Comparison of ENCODE assay signal across 21 mouse cellular contexts in the genomic region with DNA sequence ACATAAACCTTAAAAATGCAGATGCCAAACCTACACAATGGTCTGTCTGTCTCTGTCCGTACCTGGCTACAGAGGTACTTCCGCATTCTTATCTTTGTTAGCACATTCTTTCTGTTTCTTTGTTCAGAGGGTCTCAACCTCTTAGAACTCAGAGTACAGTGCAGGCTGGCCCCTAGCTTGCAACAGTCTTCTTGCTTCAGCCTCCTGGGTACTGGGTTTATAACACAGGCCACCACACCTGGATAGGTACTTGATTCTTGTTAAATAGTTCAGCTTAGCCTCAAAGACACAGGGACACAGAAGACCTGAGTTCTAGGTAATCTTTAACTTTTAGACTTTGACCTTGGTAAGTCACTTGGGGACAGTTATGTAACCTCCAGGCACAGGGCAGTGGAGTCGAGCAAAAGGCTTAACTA.
A peak's percentile ranks its signal among the peaks of the same experiment; 100 is the strongest.
DNase-seq lines count a peak whose midpoint lies in the region; ATAC-seq and TF ChIP-seq lines count a peak whose summit lies in the region.
"Had no signal": no experiment of that assay in that cellular context is flagged by ENCODE, and none has a peak within 500 bp of the region (broad histone marks: within the 10 kb centered on the region; RNA-seq: fewer than 3 reads in every experiment).

No protein-coding gene starts in this region.

- ATAC-seq in midbrain, embryonic 14.5 days (ENCODE audit: low FRiP score, low TSS enrichment) = no peak
- ATAC-seq in neural tube, embryonic 15.5 days (ENCODE audit: low FRiP score) = no peak
- ATAC-seq: forebrain, embryonic 16.5 days had no signal

- WGBS in liver, adult 2 months = 27% methylated on average over 3 of the region's 3 CpGs
- 49% methylated on average over 3 of the region's 3 CpGs for WGBS in kidney, adult 2 months
- WGBS in midbrain, embryonic 14.5 days = 87% methylated on average over 3 of the region's 3 CpGs
- 90% methylated on average over 3 of the region's 3 CpGs for WGBS in neural tube, embryonic 15.5 days

- H3K4me1 ChIP-seq in liver, adult 2 months (ENCODE audit: control insufficient read depth, insufficient read depth, low read length) = peaks cover 8% of the 10 kb centered on the region; the same call in 1 of the 2 replicates
- H3K4me1 ChIP-seq in kidney, adult 2 months (ENCODE audit: control insufficient read depth, insufficient read depth, low read length) = peaks cover 21% of the 10 kb centered on the region; the same call in 1 of the 2 replicates
- peaks cover 13% of the 10 kb centered on the region for H3K4me1 ChIP-seq in midbrain, embryonic 14.5 days (ENCODE audit: control insufficient read depth, insufficient read depth, low read length)
- H3K4me1 ChIP-seq in neural tube, embryonic 15.5 days = peaks cover 23% of the 10 kb centered on the region
- H3K4me1 ChIP-seq: liver, embryonic 13.5 days had no signal

- no peaks in the 10 kb centered on the region for H3K79me2 ChIP-seq in liver, adult 2 months (ENCODE audit: control insufficient read depth, insufficient read depth, low read length)

- no peak for TF ChIP-seq POLR2A in liver, adult 2 months (IDR thresholded peaks at IDR 0.05; ENCODE audit: extremely low read depth, insufficient read depth, low read length)
- TF ChIP-seq POLR2A in kidney, adult 2 months (IDR thresholded peaks at IDR 0.05; ENCODE audit: low read depth, low read length) = no peak

- H3K9me3 ChIP-seq in midbrain, embryonic 14.5 days (ENCODE audit: control insufficient read depth, low read length) = no peaks in the 10 kb centered on the region
- no peaks in the 10 kb centered on the region for H3K9me3 ChIP-seq in neural tube, embryonic 15.5 days (replicated peaks)
- H3K9me3 ChIP-seq: embryonic facial prominence, embryonic 12.5 days; hindbrain, embryonic 13.5 days; liver, embryonic 13.5 days had no signal

- no peak overlapping the region for H3K4me2 ChIP-seq in midbrain, embryonic 14.5 days (ENCODE audit: low read length)
- no peak overlapping the region for H3K4me2 ChIP-seq in neural tube, embryonic 15.5 days
- H3K4me2 ChIP-seq: embryonic facial prominence, embryonic 12.5 days; heart, embryonic 11.5 days; hindbrain, embryonic 13.5 days; liver, embryonic 13.5 days had no signal

- TF ChIP-seq CTCF in liver, adult 2 months (IDR thresholded peaks at IDR 0.05; ENCODE audit: low read depth, low read length) = no peak
- no peak for TF ChIP-seq CTCF in kidney, adult 2 months (conservative IDR thresholded peaks at IDR 0.05; ENCODE audit: insufficient read depth, insufficient read length, low read depth, low read length)

- peak; percentile 94 for DNase-seq in liver, adult 2 months (ENCODE audit: extremely low read depth, low read depth, low spot score)
- DNase-seq in liver (no peak), ZHBTc4 (ENCODE audit: low read depth, low spot score) (peak; percentile 67)
- DNase-seq in kidney, adult 2 months = peak; percentile 91
- DNase-seq in kidney, postnatal 25 days = peak; percentile 38 to 68
- DNase-seq in midbrain, embryonic 14.5 days = no peak
- no peak for DNase-seq in ovary, postnatal 36 days (ENCODE audit: low spot score)
- DNase-seq: adrenal gland, adult 8-10 months; B cell, adult 2 months; cerebellum, adult 9-10 months; heart, postnatal 10 days; layer of hippocampus, adult 9-11 months; liver, embryonic 13.5 days; lung, postnatal 14 days; thymus, postnatal 36 days had no signal

- no peaks in the 10 kb centered on the region for H3K36me3 ChIP-seq in liver, adult 2 months (ENCODE audit: control insufficient read depth, insufficient read depth, low read length)
- no peaks in the 10 kb centered on the region for H3K36me3 ChIP-seq in kidney, adult 2 months (ENCODE audit: control insufficient read depth, insufficient read depth, low read length)
- no peaks in the 10 kb centered on the region for H3K36me3 ChIP-seq in midbrain, embryonic 14.5 days (ENCODE audit: control insufficient read depth, insufficient read depth, low read length)
- no peaks in the 10 kb centered on the region for H3K36me3 ChIP-seq in neural tube, embryonic 15.5 days
- H3K36me3 ChIP-seq: embryonic facial prominence, embryonic 12.5 days; hindbrain, embryonic 13.5 days; liver, embryonic 13.5 days had no signal

- peak overlapping the region; percentile 71 for H3K27ac ChIP-seq in liver, adult 2 months (replicated peaks; ENCODE audit: insufficient read depth, low read depth, low read length)
- H3K27ac ChIP-seq in kidney, adult 2 months (ENCODE audit: insufficient read depth, low read depth, low read length) = peak overlapping the region; percentile 99
- H3K27ac ChIP-seq in midbrain, embryonic 14.5 days (replicated peaks; ENCODE audit: low read depth, low read length) = no peak overlapping the region
- H3K27ac ChIP-seq in neural tube, embryonic 15.5 days (replicated peaks) = no peak overlapping the region
- H3K27ac ChIP-seq: embryonic facial prominence, embryonic 12.5 days; liver, embryonic 13.5 days had no signal

- H3K4me3 ChIP-seq in liver, adult 2 months (ENCODE audit: insufficient read depth, low read depth, low read length) = no peak overlapping the region
- no peak overlapping the region for H3K4me3 ChIP-seq in kidney, adult 2 months (ENCODE audit: insufficient read depth, low read depth, low read length)
- H3K4me3 ChIP-seq in midbrain, embryonic 14.5 days (replicated peaks; ENCODE audit: low read depth, low read length) = no peak overlapping the region
- no peak overlapping the region for H3K4me3 ChIP-seq in neural tube, embryonic 15.5 days (replicated peaks)
- H3K4me3 ChIP-seq: embryonic facial prominence, embryonic 12.5 days; erythroblast, embryonic 14.5 days; hindbrain, embryonic 13.5 days; liver, embryonic 13.5 days had no signal

- no peak overlapping the region for H3K9ac ChIP-seq in liver, adult 2 months (ENCODE audit: low read depth, low read length)
- no peak overlapping the region for H3K9ac ChIP-seq in midbrain, embryonic 14.5 days (replicated peaks; ENCODE audit: low read length)
- no peak overlapping the region for H3K9ac ChIP-seq in neural tube, embryonic 15.5 days (replicated peaks)
- H3K9ac ChIP-seq: embryonic facial prominence, embryonic 12.5 days; hindbrain, embryonic 13.5 days; liver, embryonic 13.5 days had no signal

- H3K27me3 ChIP-seq in liver, adult 2 months (ENCODE audit: control insufficient read depth, insufficient read depth, low read length) = no peaks in the 10 kb centered on the region
- no peaks in the 10 kb centered on the region for H3K27me3 ChIP-seq in kidney, adult 2 months (replicated peaks; ENCODE audit: control insufficient read depth, insufficient read depth, low read length)
- H3K27me3 ChIP-seq in midbrain, embryonic 14.5 days (ENCODE audit: control insufficient read depth, insufficient read depth, low read length) = no peaks in the 10 kb centered on the region
- H3K27me3 ChIP-seq in neural tube, embryonic 15.5 days (replicated peaks) = no peaks in the 10 kb centered on the region
- H3K27me3 ChIP-seq: embryonic facial prominence, embryonic 12.5 days; hindbrain, embryonic 13.5 days; liver, embryonic 13.5 days had no signal

Comparison
In these comparisons a context has a peak if more than half of its experiments do, and no peak if none do; other contexts are left out.
1. DNase-seq: peak in liver, adult 2 months (single experiment), ZHBTc4 (single experiment), kidney, adult 2 months (single experiment) and kidney, postnatal 25 days (2 of 2); none in liver (single experiment), midbrain, embryonic 14.5 days (single experiment) and ovary, postnatal 36 days (single experiment).
2. H3K27ac ChIP-seq: peak in liver, adult 2 months (single experiment) and kidney, adult 2 months (single experiment); none in midbrain, embryonic 14.5 days (single experiment) and neural tube, embryonic 15.5 days (single experiment).